Comparison of ENCODE assay signal across 19 mouse cellular contexts in the genomic region with DNA sequence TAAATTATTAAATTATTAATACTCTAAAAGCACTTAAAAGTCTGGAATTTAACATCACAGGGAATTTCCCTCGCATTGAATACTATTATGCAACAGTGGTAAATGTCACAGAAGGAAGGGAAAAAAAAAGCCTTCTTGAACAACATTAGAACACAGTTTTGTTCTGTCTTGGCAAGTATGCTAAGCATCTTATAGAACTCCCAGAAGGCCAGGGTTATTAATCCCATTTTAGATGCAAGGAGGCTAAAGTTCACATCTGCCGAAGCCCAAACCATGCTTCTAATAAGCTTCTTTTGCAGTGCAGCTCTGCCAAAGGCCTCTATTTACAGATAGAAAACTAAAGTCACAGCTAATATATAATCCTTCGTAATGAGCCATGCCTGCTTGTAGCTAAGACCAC.
A peak's percentile ranks its signal among the peaks of the same experiment; 100 is the strongest.
DNase-seq lines count a peak whose midpoint lies in the region; ATAC-seq and TF ChIP-seq lines count a peak whose summit lies in the region.
"Had no signal": no experiment of that assay in that cellular context is flagged by ENCODE, and none has a peak within 500 bp of the region (broad histone marks: within the 10 kb centered on the region; RNA-seq: fewer than 3 reads in every experiment).

No protein-coding gene starts in this region.

- peaks cover 44% of the 10 kb centered on the region for H3K4me1 ChIP-seq in hindbrain, embryonic 10.5 days (replicated peaks)
- peaks cover 2% of the 10 kb centered on the region; the same call in 1 of the 2 replicates for H3K4me1 ChIP-seq in hindbrain, postnatal 0 days (ENCODE audit: insufficient read depth, low read length)
- peaks cover 43% of the 10 kb centered on the region for H3K4me1 ChIP-seq in lung, embryonic 16.5 days (replicated peaks; ENCODE audit: control insufficient read depth, insufficient read depth, low read length)
- H3K4me1 ChIP-seq in lung, adult 2 months (ENCODE audit: control insufficient read depth, insufficient read depth, low read length), result peaks cover 24% of the 10 kb centered on the region
- no peaks in the 10 kb centered on the region for H3K4me1 ChIP-seq in embryonic facial prominence, embryonic 11.5 days (ENCODE audit: control insufficient read depth, insufficient read depth, low read length)
- peaks cover 21% of the 10 kb centered on the region; the same call in 1 of the 2 replicates for H3K4me1 ChIP-seq in stomach, embryonic 14.5 days (ENCODE audit: control insufficient read depth, insufficient read depth, low read length)

- no peaks in the 10 kb centered on the region for H3K9me3 ChIP-seq in hindbrain, embryonic 10.5 days
- H3K9me3 ChIP-seq in hindbrain, postnatal 0 days (ENCODE audit: low read length), result no peaks in the 10 kb centered on the region
- H3K9me3 ChIP-seq in lung, embryonic 16.5 days (ENCODE audit: control insufficient read depth, low read length), result no peaks in the 10 kb centered on the region
- H3K9me3 ChIP-seq in embryonic facial prominence, embryonic 11.5 days (replicated peaks; ENCODE audit: control insufficient read depth, low read length), result no peaks in the 10 kb centered on the region
- H3K9me3 ChIP-seq in stomach, embryonic 14.5 days (ENCODE audit: control insufficient read depth, low read depth, low read length), result no peaks in the 10 kb centered on the region
- H3K9me3 ChIP-seq: embryonic facial prominence, embryonic 12.5 days; forebrain, embryonic 10.5 days had no signal

- ATAC-seq in hindbrain, postnatal 0 days, result no peak
- peak; percentile 88 for ATAC-seq in lung, embryonic 16.5 days (ENCODE audit: low read depth)
- no peak for ATAC-seq in embryonic facial prominence, embryonic 11.5 days (replicated peaks; ENCODE audit: insufficient number of reproducible peaks, low FRiP score, low TSS enrichment, low read depth)
- ATAC-seq in stomach, embryonic 14.5 days (ENCODE audit: insufficient number of reproducible peaks, insufficient read depth, low FRiP score, low read depth), result no peak
- ATAC-seq in erythroblast, adult 5-6 weeks (replicated peaks; ENCODE audit: low FRiP score, poor library complexity, severe bottlenecking), result no peak

- no peak overlapping the region for H3K9ac ChIP-seq in hindbrain, postnatal 0 days (replicated peaks; ENCODE audit: low read length)
- no peak overlapping the region for H3K9ac ChIP-seq in lung, embryonic 16.5 days (ENCODE audit: low read length)
- H3K9ac ChIP-seq in embryonic facial prominence, embryonic 11.5 days (replicated peaks; ENCODE audit: low read length), result no peak overlapping the region
- no peak overlapping the region for H3K9ac ChIP-seq in stomach, embryonic 14.5 days (replicated peaks; ENCODE audit: low read depth, low read length)
- H3K9ac ChIP-seq: embryonic facial prominence, embryonic 12.5 days; neural tube, embryonic 13.5 days had no signal

- 80% methylated on average over 3 of the region's 3 CpGs for WGBS in hindbrain, embryonic 10.5 days
- 71% methylated on average over 3 of the region's 3 CpGs for WGBS in hindbrain, postnatal 0 days
- 37% methylated on average over 3 of the region's 3 CpGs for WGBS in lung, embryonic 16.5 days
- 66% methylated on average over 3 of the region's 3 CpGs for WGBS in lung, adult 2 months
- 53% methylated on average over 3 of the region's 3 CpGs for WGBS in embryonic facial prominence, embryonic 11.5 days
- WGBS in stomach, embryonic 14.5 days, result 51% methylated on average over 3 of the region's 3 CpGs

- no peak overlapping the region for H3K4me3 ChIP-seq in hindbrain, embryonic 10.5 days
- H3K4me3 ChIP-seq in hindbrain, postnatal 0 days (ENCODE audit: low read length), result no peak overlapping the region
- H3K4me3 ChIP-seq in lung, embryonic 16.5 days (ENCODE audit: low read length), result no peak overlapping the region
- no peak overlapping the region for H3K4me3 ChIP-seq in lung, adult 2 months (replicated peaks; ENCODE audit: extremely low read depth, low read depth, low read length)
- no peak overlapping the region for H3K4me3 ChIP-seq in embryonic facial prominence, embryonic 11.5 days (ENCODE audit: low read depth, low read length)
- no peak overlapping the region for H3K4me3 ChIP-seq in stomach, embryonic 14.5 days (ENCODE audit: low read depth, low read length)
- H3K4me3 ChIP-seq: embryonic facial prominence, embryonic 12.5 days; forebrain, embryonic 10.5 days; neural tube, embryonic 13.5 days had no signal

- TF ChIP-seq CTCF in hindbrain, postnatal 0 days (IDR thresholded peaks at IDR 0.05; ENCODE audit: low read depth), result no peak
- TF ChIP-seq CTCF in lung, adult 2 months (IDR thresholded peaks at IDR 0.05; ENCODE audit: insufficient read depth, low read length), result no peak

- peaks cover 27% of the 10 kb centered on the region; the same call in 1 of the 2 replicates for H3K27me3 ChIP-seq in hindbrain, embryonic 10.5 days (ENCODE audit: insufficient read depth, poor library complexity, severe bottlenecking)
- no peaks in the 10 kb centered on the region for H3K27me3 ChIP-seq in hindbrain, postnatal 0 days (ENCODE audit: insufficient read depth, low read length)
- no peaks in the 10 kb centered on the region for H3K27me3 ChIP-seq in lung, embryonic 16.5 days (ENCODE audit: control insufficient read depth, insufficient read depth, low read depth, low read length)
- no peaks in the 10 kb centered on the region for H3K27me3 ChIP-seq in embryonic facial prominence, embryonic 11.5 days (ENCODE audit: control insufficient read depth, insufficient read depth, low read length)
- no peaks in the 10 kb centered on the region for H3K27me3 ChIP-seq in stomach, embryonic 14.5 days (ENCODE audit: control insufficient read depth, insufficient read depth, low read length)
- H3K27me3 ChIP-seq: CH12.LX; embryonic facial prominence, embryonic 12.5 days; neural tube, embryonic 13.5 days had no signal

- H3K27ac ChIP-seq in hindbrain, embryonic 10.5 days, result 0 out of 2 replicates have a peak overlapping the region, but pooled peaks have one; percentile 59
- no peak overlapping the region for H3K27ac ChIP-seq in hindbrain, postnatal 0 days
- peak overlapping the region; percentile 60 for H3K27ac ChIP-seq in lung, embryonic 16.5 days (ENCODE audit: low read length)
- H3K27ac ChIP-seq in embryonic facial prominence, embryonic 11.5 days (replicated peaks; ENCODE audit: low read depth, low read length), result no peak overlapping the region
- peak overlapping the region; percentile 76 for H3K27ac ChIP-seq in stomach, embryonic 14.5 days (ENCODE audit: low read length)
- H3K27ac ChIP-seq: embryonic facial prominence, embryonic 12.5 days; forebrain, embryonic 10.5 days; neural tube, embryonic 13.5 days had no signal

- no peak overlapping the region for H3K4me2 ChIP-seq in hindbrain, postnatal 0 days (ENCODE audit: low read depth, low read length)
- no peak overlapping the region for H3K4me2 ChIP-seq in lung, embryonic 16.5 days (ENCODE audit: low read depth, low read length)
- H3K4me2 ChIP-seq in embryonic facial prominence, embryonic 11.5 days (ENCODE audit: low read depth, low read length), result no peak overlapping the region
- H3K4me2 ChIP-seq in stomach, embryonic 14.5 days (replicated peaks; ENCODE audit: low read depth, low read length), result no peak overlapping the region
- H3K4me2 ChIP-seq: embryonic facial prominence, embryonic 12.5 days; neural tube, embryonic 13.5 days had no signal

- TF ChIP-seq POLR2A in lung, adult 2 months (IDR thresholded peaks at IDR 0.05; ENCODE audit: borderline replicate concordance, extremely low read depth, low read depth, low read length), result no peak

- H3K36me3 ChIP-seq in hindbrain, embryonic 10.5 days, result no peaks in the 10 kb centered on the region
- H3K36me3 ChIP-seq in hindbrain, postnatal 0 days (ENCODE audit: insufficient read depth, low read length), result no peaks in the 10 kb centered on the region
- no peaks in the 10 kb centered on the region for H3K36me3 ChIP-seq in lung, embryonic 16.5 days (ENCODE audit: control insufficient read depth, insufficient read depth, low read length)
- H3K36me3 ChIP-seq in embryonic facial prominence, embryonic 11.5 days (replicated peaks; ENCODE audit: control insufficient read depth, insufficient read depth, low read depth, low read length), result no peaks in the 10 kb centered on the region
- no peaks in the 10 kb centered on the region for H3K36me3 ChIP-seq in stomach, embryonic 14.5 days (ENCODE audit: control insufficient read depth, insufficient read depth, low read length)
- H3K36me3 ChIP-seq: embryonic facial prominence, embryonic 12.5 days; forebrain, embryonic 10.5 days; neural tube, embryonic 13.5 days had no signal

- no peak for DNase-seq in hindbrain, embryonic 10.5 days (ENCODE audit: low spot score)
- DNase-seq in hindbrain, postnatal 0 days (ENCODE audit: low spot score), result no peak
- DNase-seq in lung, adult 2 months, result no peak
- peak; percentile 33 for DNase-seq in embryonic facial prominence, embryonic 11.5 days (ENCODE audit: low spot score)
- no peak for DNase-seq in urinary bladder, adult 18-20 months (ENCODE audit: low spot score in 2 of 2)
- DNase-seq: adrenal gland, postnatal 14 days; cerebellum, postnatal 14 days; gastrocnemius, postnatal 25 days; heart, postnatal 10 days; liver; lung, adult 18-20 months; right cerebral cortex, postnatal 4 days had no signal

Comparison
In these comparisons a context has a peak if more than half of its experiments do, and no peak if none do; other contexts are left out.
1. H3K27ac ChIP-seq: peak in hindbrain, embryonic 10.5 days (single experiment), lung, embryonic 16.5 days (single experiment) and stomach, embryonic 14.5 days (single experiment); none in hindbrain, postnatal 0 days (single experiment) and embryonic facial prominence, embryonic 11.5 days (single experiment).